Mouse (Mus musculus): ENCODE results near the gene Dync2li1.

GRCm38 (mm10) chr17:84601805-84602204, 24.5 kb upstream of the Dync2li1 start:
- TF ChIP-seq CTCF (IDR thresholded peaks at IDR 0.05) (no peak), EP300 (IDR thresholded peaks at IDR 0.05) (no peak)

All from lung, postnatal 0 days (tissue).